Mouse (Mus musculus) T-cell, adult 2 months (primary cell): ENCODE results near the gene Dpf3.

Experiments used
- DNase-seq: peaks from one replicate; pipeline ENCODE4 v3.0.0; 2022; ENCODE audit warnings: low spot score

Gene Dpf3

DNA sequence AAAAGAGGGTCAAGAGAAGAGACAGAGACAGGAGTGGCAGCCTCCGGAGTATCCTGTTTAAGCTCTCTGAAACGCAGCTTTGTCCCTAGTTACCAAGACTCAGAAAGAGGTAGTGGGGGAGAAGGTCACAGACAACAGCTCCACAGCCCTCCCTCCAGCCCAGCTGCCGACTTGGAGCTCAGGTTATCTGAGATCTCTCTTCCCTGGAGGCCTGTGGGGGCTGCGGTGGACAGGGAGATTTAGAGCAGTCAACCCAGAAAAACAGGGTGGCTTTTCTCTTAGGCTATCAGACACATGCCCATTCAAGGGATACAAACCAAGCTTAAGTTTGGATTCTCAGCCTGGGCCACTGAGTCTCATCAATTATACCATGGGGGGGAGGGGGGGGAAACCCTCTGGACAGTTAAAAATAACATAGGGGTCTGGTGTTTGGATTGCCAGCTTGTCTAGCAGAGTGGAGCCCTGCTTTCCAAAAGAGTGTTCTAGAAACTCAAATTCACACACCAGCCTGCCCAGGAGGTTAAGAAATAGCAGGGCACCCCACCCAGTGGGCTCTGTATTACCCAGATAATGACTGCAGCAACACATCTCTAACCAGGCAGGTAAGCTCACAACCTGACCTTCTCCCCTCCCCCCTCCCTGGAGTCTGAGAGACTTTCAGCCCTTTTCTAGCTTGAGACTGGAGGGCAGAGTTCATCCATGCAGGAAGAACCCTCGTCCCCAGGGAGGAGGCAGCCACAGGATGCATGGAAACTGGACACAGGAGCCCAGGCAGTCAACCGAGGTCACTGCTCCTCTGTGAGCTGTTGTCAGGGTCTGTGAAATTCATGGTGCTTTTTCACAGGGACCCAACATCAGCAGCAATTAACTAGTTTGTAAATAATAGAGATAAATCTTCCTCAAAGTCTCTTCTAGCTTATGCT lies 20.7 kb downstream of the Dpf3 start:
- DNase-seq: no peak

DNA sequence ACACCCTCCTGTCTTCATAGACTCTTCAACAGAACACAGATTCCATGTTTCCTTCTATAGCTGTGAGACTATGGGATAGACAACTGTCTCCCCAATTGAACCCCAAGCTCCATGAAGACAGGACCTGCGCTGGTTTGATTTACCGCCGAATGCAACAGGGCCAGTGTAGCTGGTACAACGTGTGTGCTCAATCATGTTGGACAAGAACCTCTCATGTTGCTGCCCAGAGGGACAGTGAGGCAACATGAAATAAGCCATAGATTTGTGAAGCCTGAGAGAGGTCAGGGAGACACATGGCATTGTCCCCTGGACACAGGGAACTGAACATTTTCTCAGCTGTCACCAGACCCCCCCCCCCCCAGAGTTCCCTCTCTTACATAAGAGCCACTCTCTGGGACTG lies 21.5 kb downstream of the Dpf3 start:
- DNase-seq: no peak

DNA sequence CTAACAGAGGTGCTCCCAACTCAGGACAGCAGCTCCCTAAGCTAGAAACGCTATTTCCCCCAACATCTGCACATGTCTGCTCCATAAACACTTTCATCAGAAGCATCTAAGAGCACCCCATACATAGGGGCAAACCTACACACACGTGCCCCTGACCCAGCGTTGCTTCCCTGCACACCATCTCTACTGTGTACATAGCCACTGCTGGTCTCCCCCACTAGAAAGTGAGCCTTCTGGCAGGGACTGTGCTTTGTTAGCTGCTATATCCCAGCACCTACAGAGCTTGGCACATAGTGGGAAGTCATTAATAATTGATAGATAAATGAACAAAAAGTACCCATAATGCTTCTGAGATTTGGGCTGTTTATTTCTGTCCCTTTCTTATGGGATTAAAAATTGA lies 27.2 kb downstream of the Dpf3 start:
- DNase-seq: no peak

DNA sequence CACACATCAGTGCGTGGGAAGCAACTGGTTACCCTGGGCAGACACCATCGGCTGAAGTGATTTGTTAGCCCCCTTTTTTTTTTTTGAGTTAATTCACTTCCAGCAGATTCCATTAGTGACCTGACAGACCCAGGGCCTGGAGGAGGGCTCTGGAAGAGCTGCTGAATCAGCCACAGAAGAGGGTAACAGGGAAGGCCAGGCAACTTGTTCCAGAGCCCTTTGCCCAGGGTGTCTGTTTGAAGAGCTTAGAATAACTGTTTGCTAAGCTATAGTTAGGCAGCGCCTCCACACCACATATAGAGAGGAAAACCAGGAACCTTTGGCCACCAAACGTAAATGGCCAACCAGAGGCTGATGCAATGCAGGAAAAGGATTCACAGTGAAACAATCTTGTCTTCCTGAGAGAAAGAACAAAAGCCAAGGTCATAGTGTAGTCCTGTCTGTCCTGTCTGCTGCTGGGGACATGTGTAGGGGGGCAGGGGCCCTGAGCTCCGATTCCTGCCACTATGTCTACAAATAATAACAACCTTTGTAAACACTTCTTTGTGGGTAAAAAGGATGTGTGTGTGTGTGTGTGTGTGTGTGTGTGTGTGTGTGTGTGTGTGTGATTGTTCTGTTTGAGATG lies 32.7 kb downstream of the Dpf3 start:
- DNase-seq: no peak

DNA sequence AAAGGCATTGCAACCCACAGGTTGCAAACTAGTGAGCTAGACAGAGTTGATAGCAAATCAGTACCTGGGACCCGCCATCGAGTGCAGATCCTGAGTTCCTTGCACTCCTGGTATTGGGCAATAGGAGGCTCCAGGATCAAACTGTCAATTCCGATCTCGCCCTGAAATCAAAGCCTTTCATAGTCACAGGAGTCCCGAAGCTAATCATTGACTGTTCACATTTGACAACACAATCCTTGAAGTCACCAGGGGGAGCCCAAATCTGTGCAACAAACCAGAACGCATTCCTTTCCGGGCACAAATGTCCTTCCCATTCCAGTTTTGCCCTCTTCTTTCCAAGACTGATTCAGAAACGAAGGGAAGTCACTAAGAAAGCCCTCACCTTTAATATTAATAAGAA lies 35.7 kb downstream of the Dpf3 start:
- DNase-seq: no peak

DNA sequence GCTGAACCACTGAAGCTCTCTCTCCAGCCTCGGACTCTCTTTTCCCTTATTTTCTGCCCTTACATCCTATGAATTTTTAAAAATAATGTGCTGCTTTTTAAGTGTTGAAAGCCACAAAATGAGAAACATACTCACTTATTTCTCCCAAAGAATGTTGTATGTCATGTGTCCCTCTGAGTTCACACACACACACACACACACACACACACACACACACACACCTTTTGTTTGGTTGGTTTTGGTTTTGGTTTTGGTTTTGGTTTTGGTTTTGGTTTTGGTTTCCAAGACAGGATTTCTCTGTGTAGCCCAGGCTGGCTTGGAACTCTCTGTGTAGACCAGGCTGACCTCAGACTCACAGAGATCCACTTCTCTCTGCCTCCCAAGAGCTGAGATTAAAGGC lies 37.0 kb downstream of the Dpf3 start:
- DNase-seq: no peak

DNA sequence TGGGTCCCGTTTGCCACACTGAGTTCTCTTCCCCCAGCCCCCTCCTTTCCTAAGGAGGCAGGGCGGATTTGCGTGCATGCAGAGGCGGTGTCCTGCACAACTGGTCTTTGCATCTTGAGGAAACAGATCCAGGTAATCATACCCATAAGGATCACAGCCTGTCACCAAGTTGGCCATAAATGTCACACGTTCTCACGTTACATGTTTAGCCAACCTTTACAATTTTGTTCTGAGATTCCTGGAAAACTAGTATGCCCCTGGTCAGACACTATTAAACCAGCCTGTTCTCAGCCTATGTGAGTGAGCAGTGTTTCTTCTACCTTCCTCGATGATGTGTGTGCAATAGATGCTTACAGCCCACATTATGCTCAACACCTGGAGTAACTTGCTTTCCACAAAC lies 38.3 kb downstream of the Dpf3 start:
- DNase-seq: no peak

DNA sequence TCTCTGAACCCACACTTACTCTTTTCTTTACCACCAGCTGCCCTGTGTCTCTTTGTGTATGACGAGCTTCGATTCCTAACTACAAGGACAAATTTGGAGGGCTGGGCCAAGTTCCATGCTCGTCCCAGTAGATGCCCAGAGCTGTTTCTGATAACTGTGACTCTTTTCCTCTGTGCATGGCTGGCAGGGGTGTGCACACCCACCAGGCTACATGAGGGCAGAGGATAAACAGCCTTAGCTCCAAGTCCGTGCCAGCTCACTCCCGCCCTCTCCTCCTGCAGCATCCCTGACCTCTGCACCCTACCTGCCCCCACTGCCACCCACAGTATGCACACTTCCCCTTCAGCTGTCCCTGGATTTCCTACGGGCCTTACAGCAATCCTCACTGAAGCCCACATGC lies 41.9 kb downstream of the Dpf3 start:
- DNase-seq: no peak

DNA sequence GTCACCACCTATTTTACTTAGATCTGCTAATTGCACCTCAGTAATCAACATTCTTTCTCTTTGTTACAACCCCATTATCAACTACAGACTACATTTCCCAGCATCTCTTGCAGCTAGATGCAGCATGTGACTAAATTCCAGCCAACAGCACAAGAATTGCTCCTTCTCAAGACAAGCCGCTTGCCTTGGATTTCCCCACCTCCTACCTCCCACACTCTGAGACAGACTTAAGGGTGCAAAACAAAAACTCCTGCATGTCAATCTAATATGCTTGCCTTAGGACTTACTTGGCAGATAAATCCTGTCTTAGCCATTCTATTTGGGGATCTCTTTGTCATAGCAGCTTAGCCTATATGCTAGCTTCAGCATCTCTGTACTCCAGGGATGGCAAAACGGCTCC lies 43.1 kb downstream of the Dpf3 start:
- no peak for DNase-seq

DNA sequence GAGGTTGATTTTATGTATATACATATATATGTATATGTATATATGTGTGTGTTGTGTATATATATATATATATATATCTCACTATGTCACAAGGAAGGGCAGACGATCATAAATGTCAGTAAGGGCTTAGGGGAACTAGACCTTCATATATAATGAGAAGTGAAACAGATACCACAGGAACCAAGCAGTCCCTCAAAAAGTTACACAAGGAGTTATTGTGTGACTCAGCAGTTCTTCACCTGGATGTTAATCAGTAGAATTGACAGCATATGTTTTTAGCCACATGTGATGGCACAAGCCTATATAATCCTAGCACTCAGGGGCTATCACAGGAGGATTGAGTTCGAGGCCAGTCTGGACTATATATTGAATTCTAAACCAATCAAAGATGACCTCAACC lies 49.5 kb downstream of the Dpf3 start:
- no peak for DNase-seq

DNA sequence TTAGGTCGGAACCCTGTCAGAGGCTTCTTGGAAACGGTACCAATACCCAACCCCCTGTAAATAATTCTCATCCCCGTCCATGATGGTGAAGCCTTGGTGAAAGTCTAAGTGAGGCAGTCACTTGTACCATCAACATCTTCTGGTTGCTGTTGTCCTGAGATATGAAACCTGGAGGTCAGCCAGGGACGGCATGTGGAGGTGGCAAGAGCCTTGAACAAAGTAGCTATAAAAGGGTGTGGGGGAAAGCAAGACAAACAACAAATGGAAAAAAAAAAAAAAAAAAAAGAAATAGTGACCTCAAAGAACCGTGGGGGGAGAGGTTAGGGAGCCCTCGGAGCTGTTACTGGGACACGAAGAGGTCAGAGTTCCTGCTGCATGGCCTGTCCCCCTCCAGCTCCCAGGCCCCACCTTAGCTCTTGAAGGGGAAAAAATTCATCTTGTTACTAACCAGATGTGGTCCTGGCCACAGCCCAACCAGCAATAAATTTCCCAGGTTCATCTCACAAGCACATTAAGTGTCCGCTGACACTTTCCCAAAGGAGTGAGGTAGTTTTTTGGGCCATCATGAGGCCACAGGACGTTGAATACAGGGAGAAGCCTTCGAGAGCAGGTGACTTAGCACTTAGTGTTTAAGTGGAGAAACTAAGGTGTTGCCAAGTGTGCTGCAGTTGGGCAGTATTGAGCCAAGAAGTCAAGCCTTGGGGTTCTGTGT lies 53.4 kb downstream of the Dpf3 start:
- no peak for DNase-seq

DNA sequence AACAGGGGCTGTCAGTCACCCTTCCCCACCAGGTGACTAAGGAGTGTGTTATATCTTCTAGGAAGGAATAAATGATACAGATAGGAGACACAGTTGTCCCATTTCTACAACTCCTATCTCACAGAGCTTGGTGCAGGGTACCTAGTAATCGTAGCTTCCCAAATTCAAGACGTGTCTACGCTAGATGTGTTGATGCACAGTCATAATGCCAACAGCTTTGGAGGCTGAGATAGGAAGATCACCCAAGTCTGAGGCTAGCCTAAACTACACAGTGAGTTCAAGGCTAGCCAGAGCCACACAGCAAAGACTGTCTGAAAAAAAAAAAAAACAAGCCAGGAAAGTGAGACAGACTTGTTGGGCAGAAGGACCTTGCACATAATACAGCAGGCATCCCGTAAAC lies 54.1 kb downstream of the Dpf3 start:
- DNase-seq: no peak

DNA sequence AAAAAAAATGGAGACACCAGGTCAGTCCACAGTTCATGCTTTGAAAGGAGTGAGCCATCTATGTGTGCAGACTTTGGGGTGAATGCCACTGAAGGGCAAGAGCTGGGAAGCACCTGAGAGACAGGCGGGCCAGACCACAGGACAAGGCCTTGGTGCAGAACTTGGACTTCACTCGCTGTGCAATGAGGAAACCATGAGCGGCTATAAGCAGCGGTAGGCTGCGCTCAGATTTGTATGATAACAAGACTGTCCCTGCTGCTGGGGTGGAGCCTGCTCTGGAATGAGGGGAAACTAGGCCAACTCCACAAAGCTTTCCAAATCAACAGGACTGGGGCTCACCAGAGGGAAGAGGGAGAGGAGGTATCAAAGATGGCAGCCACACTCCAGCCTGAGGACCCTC lies 57.3 kb downstream of the Dpf3 start:
- DNase-seq: no peak

DNA sequence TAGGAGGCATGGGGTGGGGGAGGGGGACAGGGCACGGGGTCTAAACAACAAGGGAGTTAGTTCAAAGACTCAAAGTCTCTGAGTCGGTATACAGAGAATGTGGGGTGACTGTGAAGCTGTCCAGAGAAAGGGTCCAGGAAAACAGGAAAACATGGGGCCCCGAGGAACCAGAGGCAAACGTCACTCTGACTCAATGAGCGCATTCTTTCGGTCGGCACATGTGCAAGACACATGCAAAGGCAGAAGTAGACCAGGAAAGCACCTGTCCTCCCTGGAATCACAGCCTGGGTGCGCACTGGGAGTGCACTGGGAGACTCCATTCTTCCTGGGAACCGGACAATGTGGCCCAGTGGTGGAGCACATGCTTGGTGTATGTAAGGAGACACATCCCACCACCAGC lies 59.5 kb downstream of the Dpf3 start:
- DNase-seq: no peak

DNA sequence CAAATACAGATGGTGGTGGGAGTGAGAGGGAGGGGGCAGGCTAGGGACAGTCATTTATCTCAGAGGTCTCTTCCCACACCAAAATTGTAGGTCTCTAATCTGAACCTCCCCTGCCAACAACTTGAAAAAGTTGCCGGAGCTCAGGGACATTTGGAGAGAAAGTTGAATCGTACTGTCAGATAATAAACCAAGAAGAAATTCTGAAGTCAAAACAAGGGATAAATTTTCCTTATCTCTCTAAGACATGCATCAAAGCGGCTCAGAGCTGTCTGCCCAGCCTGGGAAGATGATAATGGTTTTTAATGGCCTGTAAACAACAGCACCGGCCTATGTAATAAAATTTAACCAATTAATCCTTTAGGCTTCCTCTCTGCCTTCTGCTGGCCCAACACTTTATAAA lies 59.9 kb downstream of the Dpf3 start:
- no peak for DNase-seq

DNA sequence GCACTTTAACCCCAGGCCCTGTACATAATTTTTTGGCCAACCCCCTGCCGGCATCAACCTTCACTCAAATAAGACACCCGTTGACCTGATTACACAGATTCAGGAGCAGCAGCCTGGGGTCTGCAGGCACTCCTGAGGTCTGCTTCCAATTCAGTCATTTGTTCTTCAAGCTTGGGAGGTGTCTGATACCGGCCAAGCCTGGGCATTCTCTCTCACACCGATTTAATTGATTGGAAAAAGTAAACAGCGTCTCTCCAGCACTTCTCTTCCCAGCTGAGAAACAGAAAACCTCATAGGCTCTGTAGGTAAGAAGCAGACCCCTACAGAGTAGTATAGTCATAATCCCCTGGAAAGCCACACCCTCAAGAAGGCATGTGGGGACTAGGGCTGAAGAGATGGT lies 61.2 kb downstream of the Dpf3 start:
- no peak for DNase-seq

DNA sequence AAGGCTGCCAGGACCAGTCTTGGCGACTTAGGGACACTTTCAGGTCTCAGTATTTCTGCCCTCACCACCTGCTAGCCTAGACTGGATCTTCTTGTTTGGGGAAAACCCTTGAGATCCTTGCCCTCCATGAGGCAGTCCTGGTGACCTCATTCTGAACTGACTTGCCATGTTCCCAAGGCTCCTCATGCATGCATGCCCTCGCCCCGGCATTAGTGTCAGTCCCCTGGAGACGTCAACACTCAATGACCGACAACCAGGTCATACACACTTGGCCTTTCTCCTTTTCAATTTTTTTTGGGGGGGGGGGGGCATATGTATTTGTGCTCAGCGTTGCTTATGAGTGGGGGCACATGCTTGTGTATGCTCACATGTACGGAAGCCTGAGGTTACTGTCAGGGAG lies 61.8 kb downstream of the Dpf3 start:
- no peak for DNase-seq

DNA sequence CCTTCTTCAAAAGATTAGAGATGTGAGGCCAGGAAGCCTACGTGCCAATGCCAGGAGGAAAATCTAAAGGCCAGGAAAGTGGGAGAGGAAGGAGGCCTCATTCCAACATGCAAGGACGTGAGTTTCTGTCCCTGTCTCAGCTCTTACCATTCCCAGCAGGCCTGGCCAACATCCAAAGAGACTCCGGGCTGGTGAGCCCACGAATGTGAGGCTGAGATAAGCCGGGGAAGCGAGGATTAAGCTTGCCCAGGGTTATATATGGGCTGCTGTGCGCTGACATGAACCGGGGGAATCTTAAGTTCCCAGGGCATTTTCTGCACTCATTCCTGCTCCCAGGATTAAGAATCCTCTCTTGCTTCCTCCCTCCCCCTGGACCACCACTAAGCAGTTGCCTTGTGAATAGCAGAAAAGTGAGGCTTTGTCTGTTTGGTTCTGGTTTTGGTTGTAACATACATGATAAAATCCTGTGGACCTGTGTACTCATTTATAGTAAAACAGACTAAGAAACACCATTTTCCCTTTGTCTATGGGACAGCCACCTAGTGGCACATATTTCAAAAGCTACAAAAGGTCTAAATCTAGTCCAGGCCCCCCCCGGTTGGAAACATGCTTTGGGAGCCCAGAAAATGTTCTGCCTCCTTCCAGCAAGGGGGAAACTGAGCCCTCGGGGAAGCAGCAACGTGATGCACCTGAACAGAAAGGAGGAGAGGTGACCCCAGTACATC lies 62.6 kb downstream of the Dpf3 start:
- no peak for DNase-seq

DNA sequence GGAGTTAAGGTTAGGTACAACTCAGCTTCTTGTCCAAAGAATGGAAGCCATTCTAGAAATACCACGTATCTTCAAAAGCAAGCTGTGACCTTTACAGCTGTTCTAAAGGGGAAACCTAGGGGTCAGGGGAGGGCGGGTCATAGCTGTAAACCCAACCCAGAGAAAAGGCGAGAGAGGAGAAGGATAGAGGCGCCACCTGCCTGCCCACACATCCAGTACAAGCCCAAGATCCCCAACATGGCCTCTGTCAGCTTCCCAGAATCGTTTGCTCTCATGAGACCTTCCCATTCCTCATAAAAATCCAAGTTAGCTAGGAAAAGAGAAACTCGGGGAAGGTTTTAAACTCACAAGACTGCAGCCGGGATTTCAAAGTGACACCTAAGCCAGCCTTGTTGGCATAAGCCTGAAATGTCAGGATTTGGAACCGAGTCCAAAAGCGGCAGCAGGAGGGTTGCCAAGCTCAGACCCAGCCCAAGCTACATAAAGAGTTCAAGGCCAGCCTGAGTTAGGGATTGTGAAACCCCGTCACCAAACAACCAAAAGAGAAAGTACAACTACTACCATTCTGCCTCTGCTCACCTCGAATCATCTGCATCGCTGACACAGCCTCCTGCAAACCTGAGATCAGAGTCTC lies 63.3 kb downstream of the Dpf3 start:
- DNase-seq: no peak

DNA sequence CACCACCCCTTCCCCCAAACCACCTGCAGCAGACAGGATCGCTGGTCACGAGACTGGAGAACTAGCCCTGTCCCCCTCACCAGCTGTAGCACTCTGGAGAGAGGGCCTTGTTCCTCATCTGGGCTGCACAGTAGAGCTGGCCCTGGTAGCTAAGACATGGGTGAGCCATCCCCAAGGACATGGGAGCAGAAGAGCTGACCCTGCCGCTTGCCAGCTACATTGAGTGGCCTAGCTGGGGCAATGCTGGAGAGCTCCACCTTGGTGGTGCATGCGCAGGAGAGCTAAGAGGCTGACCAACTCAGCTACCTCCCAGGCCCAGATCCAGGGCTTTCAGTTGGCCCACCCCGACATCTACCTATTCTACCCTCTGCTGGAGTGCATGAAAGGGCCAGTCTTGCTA lies 67.2 kb downstream of the Dpf3 start:
- DNase-seq: no peak

DNA sequence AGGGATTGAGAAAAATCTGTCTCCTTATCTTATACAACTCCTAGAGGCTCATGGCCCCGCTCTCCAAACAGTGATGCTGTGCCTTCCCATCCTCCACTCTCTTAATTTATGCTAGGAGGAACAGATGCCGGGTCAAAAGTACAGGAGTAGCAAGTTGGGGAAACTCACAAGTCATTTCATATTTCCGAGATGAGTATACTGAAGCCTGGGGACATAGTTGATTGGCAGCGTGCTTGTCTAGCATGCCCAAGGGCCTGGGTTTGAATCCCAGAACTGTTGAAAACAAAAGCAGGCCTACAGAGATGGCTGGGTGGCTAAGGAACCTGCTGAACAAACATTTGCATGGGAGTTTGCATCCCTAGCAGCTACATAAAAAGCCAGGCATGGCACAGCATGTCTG lies 72.3 kb downstream of the Dpf3 start:
- no peak for DNase-seq

DNA sequence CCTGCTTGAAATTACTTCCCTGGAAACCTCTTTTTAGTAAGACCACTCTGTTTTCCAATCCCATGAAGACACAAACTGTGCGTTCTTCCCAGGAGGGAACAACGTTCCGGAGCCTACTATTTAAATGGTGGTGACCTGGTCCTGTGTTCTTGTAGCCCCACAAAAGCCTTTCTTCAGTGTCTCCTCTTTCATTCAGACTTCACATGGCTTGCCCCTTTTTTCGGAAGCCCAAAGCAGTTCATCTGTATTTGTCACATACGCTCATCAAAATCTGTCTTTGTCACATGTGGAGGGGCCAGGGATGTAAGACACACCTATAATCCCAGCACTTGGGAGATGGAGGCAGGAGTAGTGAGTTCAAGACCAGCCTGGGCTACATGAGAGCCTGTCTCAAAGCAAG lies 73.8 kb downstream of the Dpf3 start:
- DNase-seq: no peak
